Mouse (Mus musculus): ENCODE measurements around the gene Sall1.

Sall1 gene

DNA sequence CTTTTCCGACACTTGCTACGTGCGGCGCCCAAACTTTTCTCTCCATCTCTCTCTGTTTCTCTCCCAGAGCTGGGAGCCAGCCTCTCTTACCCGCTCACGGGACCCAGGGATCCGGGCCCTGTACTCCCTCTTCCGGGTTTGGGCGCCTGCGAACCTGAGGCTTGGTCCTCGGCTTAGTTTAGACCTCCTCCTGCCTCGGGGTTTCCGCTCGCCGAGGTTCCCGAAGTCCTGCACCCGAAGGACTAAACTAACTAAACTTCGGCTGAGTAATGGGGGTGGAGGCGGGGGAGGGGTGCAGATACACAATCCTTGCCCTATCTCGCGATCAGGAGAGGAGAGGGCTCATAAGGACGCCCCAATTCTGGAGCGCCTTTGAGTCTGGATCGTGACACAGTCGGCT lies at the start of gene Sall1:
Gene Sall1, minus strand, starts transcription at position 223 of the 400 bp plus-strand sequence.
- DNase-seq (ENCODE audit: low spot score in 2 of 2) = no peak

DNA sequence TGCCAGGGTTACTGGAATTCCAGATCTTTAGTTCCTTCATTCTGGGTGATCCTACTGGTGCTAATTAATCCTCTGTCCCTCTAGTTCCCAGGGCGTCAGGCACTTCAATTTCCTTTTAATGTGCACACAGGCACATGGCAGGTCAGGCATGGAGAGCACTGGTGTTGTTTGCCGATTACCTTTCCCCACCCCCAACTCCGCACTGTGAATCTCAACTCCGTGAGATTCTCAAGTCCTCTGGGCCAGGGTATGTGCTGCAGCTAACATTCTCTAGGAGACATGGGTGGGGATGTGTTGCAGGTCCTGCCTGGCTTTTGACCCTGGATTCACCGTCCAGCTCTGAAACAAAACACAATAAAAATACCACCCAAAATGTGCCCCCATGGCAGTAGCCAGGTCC lies 46.0 kb upstream of the Sall1 start:
- no peak for DNase-seq (ENCODE audit: low spot score in 2 of 2)

DNA sequence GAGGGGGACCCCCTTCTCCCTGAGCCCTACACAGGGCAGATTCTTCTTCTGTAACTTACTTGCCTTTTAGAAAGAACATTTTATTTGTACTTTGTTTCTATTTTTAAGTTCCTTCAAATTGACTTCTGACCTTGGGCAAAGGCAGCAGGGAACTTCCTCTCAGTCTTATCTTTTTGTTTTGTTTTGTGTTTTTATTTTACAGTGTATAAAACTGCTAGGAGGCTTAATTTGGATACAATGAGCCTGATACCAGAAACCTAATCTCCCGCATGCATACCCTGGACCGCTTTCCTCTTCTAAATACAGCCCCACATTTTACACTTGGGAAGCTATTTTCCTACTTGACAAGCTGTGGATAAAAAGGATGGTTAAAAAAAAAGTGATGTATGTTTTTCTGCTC lies 35.2 kb upstream of the Sall1 start:
- DNase-seq (ENCODE audit: low spot score in 2 of 2) = no peak

GRCm38 (mm10) chr8:89072968-89073382 lies 29.0 kb upstream of the Sall1 start:
- DNase-seq (ENCODE audit: low spot score in 2 of 2) = no peak

- DNase-seq (ENCODE audit: low spot score in 2 of 2) = no peak
Measured at GRCm38 (mm10) chr8:89067499-89067898, 23.5 kb upstream of the Sall1 start.

DNA sequence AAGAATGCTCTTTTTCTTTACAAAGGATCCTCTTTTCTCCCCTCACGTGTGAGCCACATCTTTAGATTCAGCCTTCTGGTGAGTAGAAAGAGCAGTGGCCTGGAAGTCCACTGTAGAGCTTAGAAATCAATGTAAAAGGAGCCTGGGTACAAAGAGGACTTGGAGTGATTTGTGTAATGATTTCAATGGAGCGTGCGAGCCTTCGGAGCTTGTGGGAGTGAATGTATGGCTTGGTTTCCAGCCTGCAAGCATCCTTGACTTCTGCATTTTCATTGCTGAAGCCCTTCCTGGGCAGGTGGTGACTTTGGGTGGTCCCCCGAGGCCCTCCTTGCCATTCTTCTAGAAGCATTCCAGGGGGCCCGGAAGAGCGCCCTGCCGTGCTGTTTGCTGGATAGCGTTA lies 20.1 kb upstream of the Sall1 start:
- DNase-seq (ENCODE audit: low spot score in 2 of 2) = no peak

GRCm38 (mm10) chr8:89063366-89064040 lies 19.5 kb upstream of the Sall1 start:
- DNase-seq (ENCODE audit: low spot score in 2 of 2) = no peak

DNA sequence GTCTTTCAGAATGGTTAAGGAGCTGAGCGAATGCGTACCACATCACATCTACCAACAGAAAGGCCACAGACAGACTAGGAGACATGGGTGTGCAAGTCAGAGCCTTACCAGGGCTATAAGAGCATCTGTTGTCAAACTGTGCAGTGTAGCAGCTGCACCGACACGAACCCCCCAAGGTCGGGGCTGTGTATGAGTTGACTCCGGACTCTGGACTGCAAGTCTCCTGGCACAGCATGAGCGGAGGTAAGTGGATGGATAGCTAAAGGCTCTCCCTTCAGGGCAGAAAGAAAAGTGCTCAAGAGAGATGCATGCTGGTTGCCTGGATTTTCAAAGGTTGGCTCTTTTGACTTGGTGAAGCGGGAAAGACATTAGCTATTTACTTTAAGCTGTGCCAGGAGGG lies 16.8 kb upstream of the Sall1 start:
- no peak for DNase-seq (ENCODE audit: low spot score in 2 of 2)

DNA sequence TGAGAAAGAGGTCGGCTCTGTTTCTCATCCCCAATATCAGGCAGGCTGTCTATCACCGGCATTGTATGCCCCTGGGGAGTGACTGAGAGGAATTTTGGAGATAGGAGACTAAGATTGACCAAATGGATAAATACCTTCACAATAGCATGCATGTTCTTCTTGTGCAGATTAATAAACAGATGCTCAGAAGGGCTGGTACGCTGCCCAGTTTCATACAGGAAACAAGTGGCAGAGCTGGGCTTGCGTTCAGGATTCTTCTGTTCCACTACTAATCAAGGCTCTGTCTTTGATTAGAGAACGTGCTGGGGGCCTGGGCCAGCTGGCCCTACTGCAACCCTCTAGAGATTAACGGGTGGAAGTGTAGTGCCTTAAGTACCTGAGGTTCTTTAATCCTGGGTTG lies 15.5 kb upstream of the Sall1 start:
- no peak for DNase-seq (ENCODE audit: low spot score in 2 of 2)

- no peak for DNase-seq (ENCODE audit: low spot score in 2 of 2)
Measured at GRCm38 (mm10) chr8:89052880-89053279, 8.9 kb upstream of the Sall1 start.

- no peak for DNase-seq (ENCODE audit: low spot score in 2 of 2)
Measured at GRCm38 (mm10) chr8:89046639-89047348, 2.8 kb upstream of the Sall1 start.

DNA sequence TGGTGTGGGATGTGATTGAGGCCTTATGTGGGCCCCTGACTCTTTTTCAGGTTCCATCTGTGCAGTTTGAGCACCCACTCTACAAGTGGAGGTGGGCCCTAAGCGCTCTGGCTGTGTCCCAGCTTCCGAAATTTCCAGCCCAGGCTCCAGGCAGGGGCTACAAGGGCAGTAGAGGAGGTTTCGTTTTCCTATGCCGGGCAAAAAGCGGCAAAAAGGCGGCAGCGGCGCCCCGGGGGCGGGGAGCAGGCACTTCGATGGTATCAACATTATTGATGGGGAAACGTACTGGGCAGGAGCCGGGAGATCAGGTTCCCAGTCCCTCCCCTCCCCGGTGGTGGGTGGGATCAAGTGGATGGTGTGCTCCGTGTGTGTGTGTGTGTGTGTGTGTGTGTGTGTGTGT lies 2.3 kb upstream of the Sall1 start:
- DNase-seq (ENCODE audit: low spot score in 2 of 2) = no peak

DNA sequence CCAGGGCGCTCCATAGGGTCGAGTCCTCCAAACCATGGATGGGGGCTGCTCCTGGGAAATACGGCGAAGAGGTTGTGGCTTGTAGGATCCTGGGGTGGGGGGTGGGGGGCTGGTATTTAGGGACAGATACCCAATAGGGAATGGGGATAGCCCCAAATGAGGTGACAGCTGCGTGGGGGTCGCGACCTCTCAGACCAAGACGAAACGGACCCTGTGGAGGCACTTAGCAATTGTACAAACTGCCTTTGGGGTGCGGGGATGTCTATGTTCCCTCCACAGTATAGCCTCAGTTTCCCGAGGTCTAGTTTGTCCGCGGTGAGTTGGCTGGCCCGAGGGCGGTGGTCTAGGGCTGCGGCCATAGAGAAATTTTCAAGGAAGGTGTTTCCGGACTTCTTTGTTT lies 1.8 kb upstream of the Sall1 start:
- no peak for DNase-seq (ENCODE audit: low spot score in 2 of 2)

DNA sequence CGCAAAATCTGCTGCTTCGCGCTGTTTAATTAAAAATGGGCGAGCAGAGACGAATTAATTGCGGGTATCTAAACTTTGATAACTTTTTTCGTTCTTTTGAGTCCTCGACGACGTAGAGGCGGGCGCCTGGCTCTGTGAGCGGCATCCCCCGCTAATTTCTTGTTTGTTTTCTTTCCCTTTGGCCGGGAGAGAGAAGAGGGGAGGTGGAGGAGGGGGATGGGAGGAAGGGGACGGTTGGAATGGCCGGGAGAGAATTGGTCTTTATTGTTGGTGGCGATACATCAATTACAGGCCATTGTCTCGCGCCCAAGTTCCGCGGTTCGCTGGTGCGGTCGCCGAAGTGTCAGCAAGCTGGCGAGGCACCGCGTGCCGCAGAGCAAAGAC lies 1.2 kb upstream of the Sall1 start:
- DNase-seq (ENCODE audit: low spot score in 2 of 2) = no peak

DNA sequence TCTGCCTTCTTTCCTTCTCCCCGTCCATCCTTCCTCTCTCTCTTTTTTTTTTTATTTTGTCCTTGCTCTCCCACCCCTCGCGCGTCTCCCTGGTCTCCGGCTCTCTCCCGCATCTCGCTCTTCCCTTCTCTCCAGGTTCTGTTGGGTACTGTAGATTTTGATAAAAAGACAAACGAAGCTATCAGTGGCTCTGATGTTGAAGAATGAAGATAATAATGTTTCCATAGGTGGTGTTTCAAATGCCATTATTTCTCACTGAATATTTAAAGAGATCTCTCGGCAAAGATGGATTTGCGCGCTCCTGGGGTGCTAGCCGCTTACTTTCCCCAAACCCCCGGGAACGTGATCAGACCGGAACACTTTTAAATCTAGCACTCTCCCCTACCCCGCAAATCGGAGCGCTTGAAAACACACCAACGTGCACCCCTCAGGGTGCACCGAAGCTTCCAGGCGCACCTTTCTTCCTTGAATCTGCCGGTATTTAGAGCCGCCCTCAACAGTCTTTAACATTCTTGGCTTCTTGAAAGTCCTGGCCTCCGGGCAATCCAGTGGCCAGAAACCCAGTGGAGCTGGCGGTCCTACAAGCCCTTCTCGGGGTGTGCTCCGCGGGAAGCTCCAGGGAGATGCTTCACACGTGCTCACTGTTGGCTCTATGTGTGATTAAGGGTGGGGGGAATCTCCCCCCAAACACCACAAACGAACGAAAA lies 702 bp upstream of the Sall1 start:
- DNase-seq (ENCODE audit: low spot score in 2 of 2) = no peak

GRCm38 (mm10) chr8:89043371-89043841 lies 556 bp downstream of the Sall1 start:
- peak; percentile 54 to 64 for DNase-seq (ENCODE audit: low spot score in 2 of 2)

DNA sequence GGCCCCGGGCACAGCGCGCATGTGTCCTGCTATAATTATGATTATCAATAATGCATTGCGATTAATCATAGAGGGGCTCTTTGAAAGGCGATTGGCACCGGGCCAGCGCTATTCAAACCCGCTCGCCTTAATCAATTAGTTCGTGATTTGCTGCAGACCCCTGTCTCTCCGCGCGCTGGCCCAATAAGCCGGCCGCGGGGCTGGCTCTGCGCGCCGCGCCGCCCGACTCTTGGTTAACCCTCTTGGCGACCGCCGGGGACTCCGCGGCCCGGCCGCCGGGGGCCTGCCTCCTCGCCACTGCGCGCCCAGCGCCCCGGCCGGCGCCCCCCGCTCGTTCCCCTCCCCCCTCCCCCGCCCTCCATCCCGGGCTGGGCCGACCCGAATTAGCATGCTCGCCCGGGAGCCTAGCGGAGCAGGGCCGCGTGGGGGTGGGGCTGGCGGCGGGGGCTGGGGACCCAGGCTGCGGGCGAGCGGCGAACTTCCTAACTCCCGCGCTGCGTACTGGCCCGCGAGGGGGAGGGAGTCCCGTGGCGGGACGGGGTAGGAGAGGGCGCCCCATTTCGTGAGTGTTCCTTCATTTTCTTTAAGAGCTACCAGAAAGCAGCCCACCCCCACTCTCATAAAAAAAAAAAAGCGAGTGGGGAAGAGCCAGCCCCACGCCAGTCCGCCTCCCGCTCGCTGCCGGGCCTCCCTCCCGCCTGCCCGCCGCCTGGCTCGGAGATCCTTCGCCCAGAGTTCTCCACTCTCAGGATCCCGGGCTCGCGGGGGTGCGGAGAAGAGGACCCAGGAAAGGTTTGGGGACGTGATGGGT lies 1.2 kb downstream of the Sall1 start:
- peak; percentile 68 to 80 for DNase-seq (ENCODE audit: low spot score in 2 of 2)

DNA sequence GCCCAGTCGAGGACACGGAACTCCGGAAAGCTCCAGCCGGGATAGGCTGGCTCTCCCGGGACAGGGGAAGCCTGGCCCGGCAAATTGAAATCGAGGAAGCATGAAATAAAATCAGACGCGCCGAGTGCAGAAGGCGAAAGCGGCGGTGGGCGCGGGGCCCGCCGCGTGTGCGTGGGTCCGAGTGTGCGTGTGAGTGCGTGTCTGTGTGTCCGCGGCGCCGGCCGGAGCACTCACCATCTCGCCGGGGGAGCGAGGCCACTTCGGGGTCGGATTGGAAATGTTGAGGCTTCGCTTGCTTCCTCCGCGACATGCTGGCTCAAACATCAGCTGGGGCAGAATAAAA lies 1.9 kb downstream of the Sall1 start:
- no peak for DNase-seq (ENCODE audit: low spot score in 2 of 2)

- DNase-seq (ENCODE audit: low spot score in 2 of 2) = no peak
Measured at GRCm38 (mm10) chr8:89041421-89042117, 2.4 kb downstream of the Sall1 start.

DNA sequence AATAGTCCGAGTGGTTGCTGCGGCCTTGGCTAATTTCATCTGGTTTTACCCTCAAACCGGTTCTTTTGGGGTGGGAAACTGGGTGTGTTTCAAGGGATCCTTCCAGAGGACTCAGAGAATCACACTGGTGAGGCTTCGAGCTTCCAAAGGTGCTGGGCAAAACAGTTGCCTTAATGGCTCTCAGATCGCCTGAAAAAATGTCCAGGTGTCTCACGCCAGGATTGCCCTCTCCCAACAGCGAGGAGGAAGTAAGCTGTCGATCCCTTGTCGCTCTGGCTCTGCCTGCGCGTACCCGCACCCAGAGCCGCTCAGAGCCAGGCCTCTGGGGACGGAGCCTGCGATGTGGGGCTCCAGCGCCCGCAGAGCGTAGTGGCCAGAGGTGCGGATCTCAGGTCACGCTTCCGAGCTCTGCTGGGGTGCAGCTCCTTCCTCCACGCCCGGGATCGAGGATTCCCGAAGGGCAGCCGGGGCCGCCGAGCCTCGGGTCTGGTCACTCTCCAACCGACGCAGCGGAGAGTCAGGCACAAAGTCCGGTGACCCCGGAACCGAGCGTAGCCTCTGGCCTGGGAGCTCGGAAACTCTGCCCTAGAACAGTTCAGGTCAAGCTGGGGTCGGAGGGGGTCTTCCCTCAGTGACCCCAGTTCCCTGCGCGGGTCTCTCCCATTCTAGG lies 3.1 kb downstream of the Sall1 start:
- DNase-seq (ENCODE audit: low spot score in 2 of 2) = no peak

DNA sequence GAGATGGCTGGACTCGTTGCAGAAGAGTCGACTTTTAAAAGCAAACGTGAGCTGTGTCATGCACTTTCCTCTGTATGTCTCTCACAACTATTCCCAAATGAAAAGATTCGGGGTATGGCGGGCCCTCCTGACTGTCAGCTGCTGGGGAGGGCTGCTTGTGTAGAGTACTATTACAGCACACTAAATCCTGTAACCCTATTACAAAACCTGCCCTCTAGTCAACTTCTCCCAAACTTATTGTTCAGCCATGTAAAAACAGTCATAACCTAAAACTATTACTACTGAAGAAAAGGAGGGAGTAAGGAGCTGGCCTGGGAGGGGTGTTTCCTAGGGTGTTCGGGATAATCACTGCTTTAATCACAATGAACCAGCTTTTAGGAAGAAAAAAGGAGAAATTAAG lies 4.1 kb downstream of the Sall1 start:
- DNase-seq (ENCODE audit: low spot score in 2 of 2) = no peak
